Mouse (Mus musculus) CH12.LX (cell line): ENCODE data around the gene Pklr.

Source experiments
- CTCF ChIP-seq, 2 experiments: IDR thresholded peaks in 1 of 2; conservative IDR thresholded peaks in 1 of 2; 2 replicates each; pipeline ENCODE4 v1.5.1; 2011 to 2012; ENCODE audit warnings: low read depth in 2 of 2, low read length in 2 of 2, improper control_type of control experiment in 1 of 2, inconsistent platforms in 1 of 2, mild to moderate bottlenecking in 1 of 2, moderate library complexity in 1 of 2
- E2F4 ChIP-seq: IDR thresholded peaks from 2 replicates; pipeline ENCODE4 v1.6.1; 2011; ENCODE audit warnings: low read depth, low read length, improper control_type of control experiment; ENCODE audit not compliant: insufficient replicate concordance
- EP300 ChIP-seq: IDR thresholded peaks from 2 replicates; pipeline ENCODE4 v1.6.1; 2011; ENCODE audit warnings: low read length, improper control_type of control experiment
- MAX ChIP-seq: IDR thresholded peaks from 2 replicates; pipeline ENCODE4 v1.6.1; 2011; ENCODE audit warnings: low read length, improper control_type of control experiment
- MAZ ChIP-seq: IDR thresholded peaks from 2 replicates; pipeline ENCODE4 v1.6.1; 2012; ENCODE audit warnings: low read depth, mild to moderate bottlenecking, inconsistent platforms, low read length, improper control_type of control experiment, moderate library complexity
- NRF1 ChIP-seq: IDR thresholded peaks from 2 replicates; pipeline ENCODE4 v1.6.1; 2014; ENCODE audit warnings: low read depth, mild to moderate bottlenecking, inconsistent platforms, low read length, improper control_type of control experiment, moderate library complexity
- POLR2A ChIP-seq: IDR thresholded peaks from 2 replicates; pipeline ENCODE4 v1.6.1; 2011; ENCODE audit warnings: low read depth, mild to moderate bottlenecking, improper control_type of control experiment, low read length
- RAD21 ChIP-seq: IDR thresholded peaks from 2 replicates; pipeline ENCODE4 v1.6.1; 2011; ENCODE audit warnings: low read depth, mild to moderate bottlenecking, low read length, improper control_type of control experiment, moderate library complexity
- TBP ChIP-seq: conservative IDR thresholded peaks from 2 replicates; pipeline ENCODE4 v1.6.1; 2011; ENCODE audit warnings: low read depth, low read length, improper control_type of control experiment
- UBTF ChIP-seq: IDR thresholded peaks from 2 replicates; pipeline ENCODE4 v1.6.1; 2012; ENCODE audit warnings: low read depth, mild to moderate bottlenecking, inconsistent platforms, low read length, improper control_type of control experiment, moderate library complexity
- ZC3H11A ChIP-seq: IDR thresholded peaks from 2 replicates; pipeline ENCODE4 v1.6.1; 2012; ENCODE audit warnings: low read depth, mild to moderate bottlenecking, inconsistent platforms, low read length, improper control_type of control experiment

- no peak for TF ChIP-seq RAD21
- no peak for TF ChIP-seq EP300
- TF ChIP-seq NRF1, result no peak
- no peak for TF ChIP-seq E2F4
- TF ChIP-seq ZC3H11A, result no peak
- TF ChIP-seq MAZ, result no peak
- TF ChIP-seq UBTF, result no peak
- TF ChIP-seq MAX, result no peak
- TF ChIP-seq TBP, result no peak
- no peak for TF ChIP-seq POLR2A
- TF ChIP-seq CTCF (conservative IDR thresholded peaks at IDR 0.05 in 1 of 2, IDR thresholded peaks at IDR 0.05 in 1 of 2; ENCODE audit: low read depth in 2 of 2, low read length in 2 of 2), result no peak
Observed at GRCm38 (mm10) chr3:89156951-89157350, 21.0 kb downstream of the Pklr start.
